Mouse (Mus musculus) neural tube, embryonic 15.5 days (tissue): ENCODE measurements at regions not wholly inside any gene's neighbourhood (a gene's known extent, or its start where the extent isn't known, plus 50 kb on each side); places are given as distances from the start of the nearest gene placed in this dataset.

ENCODE experiments used
- ATAC-seq: fragments of 200-750 bp; cut with Nextera tagmentation; 2 replicates; pipeline ENCODE4 v1.8.0; 2017; ENCODE audit warnings: mild to moderate bottlenecking, moderate TSS enrichment, moderate library complexity; ENCODE audit not compliant: low FRiP score
- H3K27ac ChIP-seq: fragments of 300-500 bp; sonication (generic); replicated peaks from 2 replicates; pipeline ENCODE4 v1.5.1; 2015; ENCODE audit warnings: mild to moderate bottlenecking, inconsistent platforms
- H3K27me3 ChIP-seq: fragments of 300-500 bp; sonication (generic); replicated peaks from 2 replicates; pipeline ENCODE4 v1.6.1; 2015; ENCODE audit warnings: inconsistent platforms
- H3K36me3 ChIP-seq: fragments of 300-500 bp; sonication (generic); 2 replicates; pipeline ENCODE4 v1.6.1; 2015; ENCODE audit warnings: inconsistent platforms
- H3K4me1 ChIP-seq: fragments of 300-500 bp; sonication (generic); 2 replicates; pipeline ENCODE4 v1.6.1; 2015; ENCODE audit warnings: inconsistent platforms
- H3K4me2 ChIP-seq: fragments of 300-500 bp; sonication (generic); 2 replicates; pipeline ENCODE4 v1.6.1; 2015; ENCODE audit warnings: inconsistent platforms, mild to moderate bottlenecking, moderate library complexity
- H3K4me3 ChIP-seq: fragments of 300-500 bp; sonication (generic); replicated peaks from 2 replicates; pipeline ENCODE4 v1.5.1; 2015; ENCODE audit warnings: mild to moderate bottlenecking, inconsistent platforms
- H3K9ac ChIP-seq: fragments of 300-500 bp; sonication (generic); replicated peaks from 2 replicates; pipeline ENCODE4 v1.6.1; 2015; ENCODE audit warnings: mild to moderate bottlenecking, inconsistent platforms
- H3K9me3 ChIP-seq: fragments of 300-500 bp; sonication (generic); replicated peaks from 2 replicates; pipeline ENCODE4 v1.6.1; 2016; ENCODE audit warnings: inconsistent platforms
- WGBS: fragments of 180-500 bp; shearing (Covaris S2); methylation state at CpG from one replicate; pipeline ENCODE4 v1.1.7; 2015; ENCODE audit warnings: mixed read lengths; 5-methylcytosine and 5-hydroxymethylcytosine counted together

- Histone ChIP-seq H3K4me1 (no peaks in the 10 kb centered on the region), H3K36me3 (no peaks in the 10 kb centered on the region)
- 77% methylated on average over 8 of the region's 8 CpGs for WGBS
Observed at GRCm38 (mm10) chr2:131801212-131801611, 58.3 kb downstream of the Erv3 start.

GRCm38 (mm10) chr2:131800126-131800894 is 59.2 kb downstream of the Erv3 start:
- no peak overlapping the region for H3K27ac ChIP-seq
- no peaks in the 10 kb centered on the region for H3K4me1 ChIP-seq
- H3K36me3 ChIP-seq, result no peaks in the 10 kb centered on the region
- H3K4me3 ChIP-seq, result no peak overlapping the region
- ATAC-seq, result no peak
- H3K4me2 ChIP-seq, result no peak overlapping the region
- whole genome bisulfite sequencing, result 84% methylated on average over 8 of the region's 8 CpGs
- H3K9ac ChIP-seq, result no peak overlapping the region
- H3K27me3 ChIP-seq, result no peaks in the 10 kb centered on the region
- no peaks in the 10 kb centered on the region for H3K9me3 ChIP-seq

More at GRCm38 (mm10) chr2:131801212-131801611, 58.3 kb downstream of the Erv3 start:
- no peaks in the 10 kb centered on the region for H3K9me3 ChIP-seq
- H3K4me3 ChIP-seq, result no peak overlapping the region
- H3K27me3 ChIP-seq, result no peaks in the 10 kb centered on the region
- no peak overlapping the region for H3K4me2 ChIP-seq
- ATAC-seq, result no peak
- H3K9ac ChIP-seq, result no peak overlapping the region
- no peak overlapping the region for H3K27ac ChIP-seq

GRCm38 (mm10) chr2:131799486-131799885 is 60.1 kb downstream of the Erv3 start:
- no peaks in the 10 kb centered on the region for H3K9me3 ChIP-seq
- no peaks in the 10 kb centered on the region for H3K4me1 ChIP-seq
- no peak overlapping the region for H3K4me2 ChIP-seq
- no peak overlapping the region for H3K27ac ChIP-seq
- ATAC-seq, result no peak
- no peak overlapping the region for H3K4me3 ChIP-seq
- H3K9ac ChIP-seq, result no peak overlapping the region
- WGBS, result 83% methylated on average over 7 of the region's 7 CpGs
- H3K27me3 ChIP-seq, result no peaks in the 10 kb centered on the region
- H3K36me3 ChIP-seq, result no peaks in the 10 kb centered on the region

- Histone ChIP-seq H3K4me2 (no peak overlapping the region), H3K9ac (no peak overlapping the region), H3K4me3 (no peak overlapping the region), H3K27ac (no peak overlapping the region), H3K36me3 (no peaks in the 10 kb centered on the region), H3K9me3 (no peaks in the 10 kb centered on the region), H3K4me1 (no peaks in the 10 kb centered on the region), H3K27me3 (no peaks in the 10 kb centered on the region)
- 78% methylated on average over 9 of the region's 9 CpGs for WGBS
- no peak for ATAC-seq
Observed at GRCm38 (mm10) chr2:131797001-131797693, 62.4 kb downstream of the Erv3 start.

DNA sequence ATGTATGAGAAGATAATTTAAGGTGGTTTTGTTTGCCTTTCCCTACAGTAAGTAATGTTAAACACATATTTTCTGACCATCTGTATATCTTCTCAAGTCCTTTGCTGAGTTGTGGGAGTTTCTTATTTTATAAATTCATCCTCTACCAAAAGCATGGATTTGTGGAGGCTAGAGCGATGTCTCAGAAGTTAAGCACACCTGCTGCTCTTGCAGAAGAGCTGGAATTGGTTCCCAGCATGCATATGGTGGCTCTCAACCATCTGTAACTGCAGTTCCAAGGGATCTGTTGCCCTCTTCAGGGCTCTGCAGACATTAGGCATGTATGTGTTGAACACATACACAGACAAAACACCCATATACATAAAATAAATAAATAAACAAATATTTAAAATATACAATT is 84.2 kb downstream of the Erv3 start:
- no peaks in the 10 kb centered on the region for H3K9me3 ChIP-seq
- no peak overlapping the region for H3K4me3 ChIP-seq
- no peak overlapping the region for H3K27ac ChIP-seq
- H3K4me2 ChIP-seq, result no peak overlapping the region
- 93% methylated on average over 1 of the region's 1 CpGs for WGBS
- no peak overlapping the region for H3K9ac ChIP-seq
- H3K4me1 ChIP-seq, result no peaks in the 10 kb centered on the region
- no peak for ATAC-seq
- H3K36me3 ChIP-seq, result no peaks in the 10 kb centered on the region
- H3K27me3 ChIP-seq, result no peaks in the 10 kb centered on the region

- Histone ChIP-seq H3K4me1 (no peaks in the 10 kb centered on the region), H3K9me3 (no peaks in the 10 kb centered on the region), H3K36me3 (no peaks in the 10 kb centered on the region), H3K9ac (no peak overlapping the region), H3K4me2 (no peak overlapping the region), H3K27me3 (no peaks in the 10 kb centered on the region), H3K4me3 (no peak overlapping the region), H3K27ac (no peak overlapping the region)
- no peak for ATAC-seq
- 85% methylated on average over 4 of the region's 4 CpGs for WGBS
Observed at GRCm38 (mm10) chr2:131773691-131774090, 85.9 kb downstream of the Erv3 start.

- no peaks in the 10 kb centered on the region for H3K9me3 ChIP-seq
- no peak for ATAC-seq
- WGBS, result 86% methylated on average over 5 of the region's 5 CpGs
Observed at GRCm38 (mm10) chr2:131772163-131772562, 87.4 kb downstream of the Erv3 start.

DNA sequence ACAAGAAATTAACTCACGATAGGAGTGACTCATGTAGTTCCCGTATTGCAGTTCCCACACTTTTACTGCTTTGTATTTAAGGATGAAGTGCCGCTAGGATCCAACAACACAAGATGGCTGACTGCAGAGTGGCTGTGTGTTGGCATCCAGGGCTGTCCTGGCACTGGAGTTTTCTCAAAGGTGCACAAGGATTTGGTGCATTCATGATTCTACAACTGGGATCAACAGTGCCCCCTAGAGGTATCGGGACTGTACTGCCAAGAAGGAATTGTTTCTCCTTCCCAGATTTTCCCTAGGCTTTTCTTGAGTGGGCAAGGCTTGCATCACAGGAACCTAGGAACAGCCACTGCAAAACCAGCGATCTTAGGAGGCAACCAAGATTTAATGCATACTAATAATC is 88.7 kb downstream of the Erv3 start:
- H3K27me3 ChIP-seq, result no peaks in the 10 kb centered on the region
- no peak for ATAC-seq
- no peaks in the 10 kb centered on the region for H3K36me3 ChIP-seq
- H3K4me1 ChIP-seq, result no peaks in the 10 kb centered on the region
- 62% methylated on average over 5 of the region's 5 CpGs for WGBS
- H3K27ac ChIP-seq, result no peak overlapping the region
- H3K4me3 ChIP-seq, result no peak overlapping the region
- no peaks in the 10 kb centered on the region for H3K9me3 ChIP-seq
- no peak overlapping the region for H3K4me2 ChIP-seq
- no peak overlapping the region for H3K9ac ChIP-seq

More at GRCm38 (mm10) chr2:131772163-131772562, 87.4 kb downstream of the Erv3 start:
- no peak overlapping the region for H3K9ac ChIP-seq
- no peaks in the 10 kb centered on the region for H3K27me3 ChIP-seq
- no peaks in the 10 kb centered on the region for H3K4me1 ChIP-seq
- H3K4me3 ChIP-seq, result no peak overlapping the region
- H3K36me3 ChIP-seq, result no peaks in the 10 kb centered on the region
- no peak overlapping the region for H3K4me2 ChIP-seq
- no peak overlapping the region for H3K27ac ChIP-seq

DNA sequence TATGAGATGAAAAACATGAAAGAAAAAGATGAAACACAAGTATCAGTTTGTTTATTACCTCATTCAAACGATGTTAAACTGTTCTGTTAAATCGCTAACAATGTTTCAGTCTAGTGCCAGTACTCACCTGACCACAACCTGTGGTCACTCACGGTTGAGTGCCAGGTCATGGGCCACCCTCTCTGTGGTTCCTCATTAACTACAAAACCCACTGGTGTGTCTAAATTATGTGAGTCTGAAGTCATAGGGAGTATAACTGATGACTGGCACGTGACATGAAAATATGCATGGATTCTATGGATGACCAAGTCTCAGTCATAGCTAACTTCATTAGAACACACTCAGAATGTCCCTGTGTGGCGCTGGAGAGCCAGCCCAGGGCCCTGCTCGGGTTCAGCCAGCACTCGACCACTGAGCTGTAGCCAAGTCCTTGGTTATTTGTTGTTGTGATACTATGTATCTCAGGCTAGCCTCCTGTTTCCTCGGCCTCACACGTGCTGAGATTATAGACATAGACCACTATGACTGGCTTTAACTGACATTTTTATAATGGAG is 89.8 kb downstream of the Erv3 start:
- Histone ChIP-seq H3K4me1 (no peaks in the 10 kb centered on the region), H3K27me3 (no peaks in the 10 kb centered on the region), H3K9ac (no peak overlapping the region), H3K27ac (no peak overlapping the region), H3K36me3 (no peaks in the 10 kb centered on the region), H3K4me3 (no peak overlapping the region), H3K4me2 (no peak overlapping the region), H3K9me3 (no peaks in the 10 kb centered on the region)
- 88% methylated on average over 9 of the region's 9 CpGs for WGBS
- no peak for ATAC-seq

DNA sequence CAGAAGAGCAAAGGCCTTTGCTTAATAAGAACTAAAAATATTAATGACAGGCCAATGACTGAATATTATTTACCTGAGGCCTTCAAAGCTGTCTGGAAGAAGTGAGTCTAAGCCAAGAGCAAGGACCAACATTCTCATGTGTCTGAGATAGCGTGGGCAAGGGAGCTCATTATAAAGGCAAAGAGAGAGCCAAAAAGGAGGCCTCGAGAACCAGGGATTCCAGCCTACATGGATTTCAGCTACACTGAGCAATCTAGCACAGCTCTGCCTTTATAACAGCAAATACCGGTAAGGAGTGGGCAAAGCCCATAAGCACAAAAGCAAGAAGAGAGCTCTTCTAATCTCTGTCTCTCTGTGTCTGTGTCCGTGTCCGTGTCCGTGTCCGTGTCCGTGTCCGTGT is 93.0 kb downstream of the Erv3 start:
- WGBS, result 94% methylated on average over 9 of the region's 9 CpGs
- no peak for ATAC-seq
- no peak overlapping the region for H3K4me2 ChIP-seq

DNA sequence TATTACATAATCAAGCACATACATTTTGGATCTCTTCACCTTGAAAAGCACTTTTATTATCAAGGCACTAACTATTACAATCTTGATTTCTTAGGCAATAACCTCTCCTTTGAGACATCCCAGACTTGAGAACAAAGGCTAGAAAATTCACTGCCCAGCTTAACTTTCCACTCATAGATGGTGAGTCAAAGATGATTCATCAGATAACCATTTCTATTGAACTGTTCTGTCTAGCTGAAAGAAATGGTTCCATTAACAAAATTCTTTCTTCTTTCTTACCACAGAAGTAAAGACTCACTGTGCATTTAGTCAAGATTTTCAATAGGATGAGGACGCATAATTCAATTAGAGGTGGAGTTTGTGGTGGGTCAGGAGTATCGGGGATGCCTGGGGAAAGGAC is 98.0 kb downstream of the Erv3 start:
- no peak overlapping the region for H3K9ac ChIP-seq
- H3K4me2 ChIP-seq, result no peak overlapping the region
- 72% methylated on average over 2 of the region's 2 CpGs for WGBS
- H3K9me3 ChIP-seq, result no peaks in the 10 kb centered on the region
- H3K27me3 ChIP-seq, result no peaks in the 10 kb centered on the region
- no peak overlapping the region for H3K4me3 ChIP-seq
- H3K36me3 ChIP-seq, result no peaks in the 10 kb centered on the region
- no peak overlapping the region for H3K27ac ChIP-seq
- no peak for ATAC-seq
- no peaks in the 10 kb centered on the region for H3K4me1 ChIP-seq

More for the DNA sequence above, 93.0 kb downstream of the Erv3 start:
- H3K4me3 ChIP-seq, result no peak overlapping the region
- H3K27ac ChIP-seq, result no peak overlapping the region
- no peaks in the 10 kb centered on the region for H3K4me1 ChIP-seq
- no peaks in the 10 kb centered on the region for H3K27me3 ChIP-seq
- no peaks in the 10 kb centered on the region for H3K9me3 ChIP-seq
- H3K9ac ChIP-seq, result no peak overlapping the region
- no peaks in the 10 kb centered on the region for H3K36me3 ChIP-seq
